ENCODE assay signal across 9 mouse cellular contexts in the genomic region with DNA sequence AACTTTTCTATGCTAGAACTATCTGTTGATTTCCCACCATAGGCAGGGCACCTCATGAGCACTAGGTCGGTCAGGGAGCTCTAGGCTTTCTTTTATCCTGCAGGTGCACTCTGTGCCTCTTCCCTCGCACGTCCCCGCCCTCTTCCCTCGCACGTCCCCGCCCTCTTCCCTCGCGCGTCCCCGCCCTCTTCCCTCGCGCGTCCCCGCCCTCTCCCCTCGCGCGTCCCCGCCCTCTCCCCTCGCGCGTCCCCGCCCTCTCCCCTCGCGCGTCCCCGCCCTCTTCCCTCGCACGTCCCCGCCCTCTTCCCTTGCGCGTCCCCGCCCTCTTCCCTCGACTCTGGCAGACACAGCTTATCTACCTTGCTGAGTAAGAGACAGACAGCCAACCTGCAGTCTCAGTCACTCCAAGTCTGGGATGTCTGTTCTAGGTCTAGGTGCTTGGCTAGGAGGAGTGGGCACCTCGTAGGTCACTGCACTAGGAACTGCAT. TPM values are rescaled to one million over a fixed set of nuclear protein-coding genes. Genes with fewer than 3 reads are reported as not detected.
DNase-seq lines count a peak whose midpoint lies in the region; ATAC-seq and TF ChIP-seq lines count a peak whose summit lies in the region.
"Had no signal": no experiment of that assay in that cellular context is flagged by ENCODE, and none has a peak within 500 bp of the region (broad histone marks: within the 10 kb centered on the region; RNA-seq: fewer than 3 reads in every experiment).

No protein-coding gene starts in this region.

- WGBS in liver, embryonic 15.5 days (ENCODE audit: insufficient replicate concordance): under 1% methylated on average over 33 of the region's 35 CpGs
- WGBS in neural tube, embryonic 11.5 days: 2% methylated on average over 29 of the region's 35 CpGs

- H3K4me2 ChIP-seq in liver, embryonic 15.5 days: peak overlapping the region; percentile 49
- H3K4me2 ChIP-seq in neural tube, embryonic 11.5 days (ENCODE audit: low read depth): peak overlapping the region; percentile 39

- no peak overlapping the region for H3K9ac ChIP-seq in liver, embryonic 15.5 days
- H3K9ac ChIP-seq in neural tube, embryonic 11.5 days (ENCODE audit: low read length): no peak overlapping the region

- H3K4me3 ChIP-seq in G1E (ENCODE audit: low read depth, low read length): peak overlapping the region; percentile 37; the same call in 1 of the 2 replicates
- H3K4me3 ChIP-seq in liver, embryonic 15.5 days (replicated peaks): 0 out of 2 replicates have a peak overlapping the region, but pooled peaks have one; percentile 7
- H3K4me3 ChIP-seq in neural tube, embryonic 11.5 days (ENCODE audit: low read depth, low read length): peak overlapping the region; percentile 16; the same call in 1 of the 2 replicates

- DNase-seq in G1E (ENCODE audit: low spot score): peak; percentile 67
- peak; percentile 61 for DNase-seq in brain, adult 2 months (ENCODE audit: low read depth, low spot score)
- DNase-seq in forelimb bud, embryonic 11.5 days (ENCODE audit: low read depth, low spot score): peak; percentile 39
- DNase-seq in neural tube, embryonic 11.5 days (ENCODE audit: low spot score): peak; percentile 51
- peak; percentile 18 to 53 for DNase-seq in urinary bladder, postnatal 36 days (ENCODE audit: low spot score in 2 of 2)
- no peak for DNase-seq in cerebellum, adult 8-10 months

- no peaks in the 10 kb centered on the region for H3K9me3 ChIP-seq in G1E (replicated peaks)
- H3K9me3 ChIP-seq in liver, embryonic 15.5 days (replicated peaks): no peaks in the 10 kb centered on the region
- H3K9me3 ChIP-seq in neural tube, embryonic 11.5 days (ENCODE audit: control insufficient read depth, low read length): no peaks in the 10 kb centered on the region

- ATAC-seq in G1E (ENCODE audit: extremely low read depth, insufficient number of reproducible peaks, low FRiP score, poor library complexity, severe bottlenecking): peak; percentile 66
- ATAC-seq in inflammation-experienced regulatory T-cells, adult 6 months: peak; percentile 79
- ATAC-seq in liver, embryonic 15.5 days (ENCODE audit: insufficient read depth): peak; percentile 82
- ATAC-seq in neural tube, embryonic 11.5 days (ENCODE audit: insufficient read depth, low FRiP score, low TSS enrichment): no peak; the same call in 1 of the 2 replicates

- peaks cover 45% of the 10 kb centered on the region for H3K4me1 ChIP-seq in G1E (ENCODE audit: insufficient read depth, low read depth, low read length)
- peaks cover 41% of the 10 kb centered on the region for H3K4me1 ChIP-seq in liver, embryonic 15.5 days (replicated peaks)
- H3K4me1 ChIP-seq in neural tube, embryonic 11.5 days (ENCODE audit: control insufficient read depth, insufficient read depth, low read length): peaks cover 4% of the 10 kb centered on the region; the same call in 1 of the 2 replicates

- no peak for TF ChIP-seq CTCF in G1E (IDR thresholded peaks at IDR 0.05; ENCODE audit: low read depth, low read length)

- no peaks in the 10 kb centered on the region for H3K27me3 ChIP-seq in G1E (ENCODE audit: insufficient read depth, low read length)
- H3K27me3 ChIP-seq in liver, embryonic 15.5 days: no peaks in the 10 kb centered on the region
- no peaks in the 10 kb centered on the region for H3K27me3 ChIP-seq in neural tube, embryonic 11.5 days (ENCODE audit: control insufficient read depth, insufficient read depth, low read length)

- peak overlapping the region; percentile 64 for H3K27ac ChIP-seq in liver, embryonic 15.5 days (replicated peaks)
- no peak overlapping the region for H3K27ac ChIP-seq in neural tube, embryonic 11.5 days (ENCODE audit: low read depth, low read length)
- H3K27ac ChIP-seq: macrophage had no signal

- peaks cover 89% of the 10 kb centered on the region for H3K36me3 ChIP-seq in G1E (replicated peaks)
- peaks cover 78% of the 10 kb centered on the region for H3K36me3 ChIP-seq in liver, embryonic 15.5 days (replicated peaks)
- H3K36me3 ChIP-seq in neural tube, embryonic 11.5 days (ENCODE audit: control insufficient read depth, insufficient read depth, low read length): no peaks in the 10 kb centered on the region

RNA-seq across cellular contexts. Expression of a gene that starts 35.8 kb away (rescaled TPM):
- total RNA-seq in G1E (2014; fragmentation: Nextera tagmentation) (54.7 and 66.4 TPM in 2 replicates), G1E (2017) (39.7 and 46.3 TPM in 2 replicates)
- polyA plus RNA-seq in G1E (2012): 2.3 and 3.5 TPM in 2 replicates
- 10 to 100 TPM; 33.9 to 48.2 (median 43.3) TPM for polyA plus RNA-seq in inflammation-experienced regulatory T-cells, adult 6 months (2017; shearing (Covaris generic))
- 4.2 TPM in 2 replicates for polyA plus RNA-seq in liver, embryonic 15.5 days (2015; fragmentation: Nextera tagmentation; extraction: Ambion mirVana)
- polyA plus RNA-seq in neural tube, embryonic 11.5 days (2014; fragmentation: Nextera tagmentation; extraction: Ambion mirVana): 1.8 and 1.9 TPM in 2 replicates
